Mouse (Mus musculus): ENCODE measurements at regions not wholly inside any gene's neighbourhood (a gene's known extent, or its start where the extent isn't known, plus 50 kb on each side); places are given as distances from the start of the nearest gene placed in this dataset.
"Not testable (repeated sequence)": the region's sequence is repeated elsewhere in the genome, so short reads cannot be mapped to it uniquely, and the experiment has no call there.

- TF ChIP-seq CTCF, EP300 (IDR thresholded peaks at IDR 0.05): not testable (repeated sequence)
Observed at GRCm38 (mm10) chr6:117716422-117716821, 124.6 kb upstream of the Zfp637 start.

All from lung, postnatal 0 days (tissue).